Mouse (Mus musculus): ENCODE results near the gene Heatr5a. TPM values are rescaled to one million over a fixed set of nuclear protein-coding genes. Genes with fewer than 3 reads are reported as not detected.

Gene Heatr5a
- total and polyA plus RNA-seq, 3 experiments = 20.3 to 24.9 (median 23.0) TPM

GRCm38 (mm10) chr12:51972269-51973065 is 1.3 kb upstream of the Heatr5a start:
- DNase-seq = no peak

DNA sequence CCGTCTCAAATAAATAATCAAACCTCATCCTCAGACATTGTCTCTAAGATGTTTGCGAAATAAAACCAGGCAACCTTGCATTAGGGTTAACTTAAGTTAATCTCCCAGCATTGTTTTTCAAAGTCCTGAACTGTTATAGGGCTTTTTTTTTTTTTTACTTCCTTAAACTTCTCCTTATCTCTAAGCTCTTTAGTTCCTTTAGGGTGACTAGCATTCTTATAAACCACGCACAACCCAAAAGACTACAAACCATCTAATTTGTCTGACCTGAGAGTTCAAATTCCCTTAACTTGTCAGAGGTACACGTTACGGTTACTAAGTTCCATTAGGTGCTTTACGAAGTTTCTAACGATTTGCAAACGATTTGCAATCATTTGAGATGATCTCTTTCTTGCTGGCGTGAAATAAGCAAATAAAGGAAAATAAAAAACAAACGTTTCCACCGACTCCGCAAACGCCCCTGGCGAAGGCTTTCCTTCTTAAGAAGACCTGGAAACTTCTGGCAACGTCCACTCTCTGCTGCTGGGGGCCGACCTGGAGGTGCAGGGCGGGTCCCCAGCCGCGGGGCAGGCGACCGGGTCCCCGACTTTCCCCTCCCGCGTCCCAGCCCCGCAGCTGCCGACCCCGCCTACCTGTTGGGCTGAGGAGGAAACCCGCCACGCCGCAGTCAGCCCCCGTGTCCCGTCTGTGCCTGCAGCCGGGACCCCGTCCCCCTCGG is 610 bp downstream of the Heatr5a start:
- DNase-seq = no peak

GRCm38 (mm10) chr12:51969876-51970275 is 1.2 kb downstream of the Heatr5a start:
- no peak for DNase-seq

- no peak for DNase-seq
Observed at GRCm38 (mm10) chr12:51969092-51969491, 2.0 kb downstream of the Heatr5a start.

DNA sequence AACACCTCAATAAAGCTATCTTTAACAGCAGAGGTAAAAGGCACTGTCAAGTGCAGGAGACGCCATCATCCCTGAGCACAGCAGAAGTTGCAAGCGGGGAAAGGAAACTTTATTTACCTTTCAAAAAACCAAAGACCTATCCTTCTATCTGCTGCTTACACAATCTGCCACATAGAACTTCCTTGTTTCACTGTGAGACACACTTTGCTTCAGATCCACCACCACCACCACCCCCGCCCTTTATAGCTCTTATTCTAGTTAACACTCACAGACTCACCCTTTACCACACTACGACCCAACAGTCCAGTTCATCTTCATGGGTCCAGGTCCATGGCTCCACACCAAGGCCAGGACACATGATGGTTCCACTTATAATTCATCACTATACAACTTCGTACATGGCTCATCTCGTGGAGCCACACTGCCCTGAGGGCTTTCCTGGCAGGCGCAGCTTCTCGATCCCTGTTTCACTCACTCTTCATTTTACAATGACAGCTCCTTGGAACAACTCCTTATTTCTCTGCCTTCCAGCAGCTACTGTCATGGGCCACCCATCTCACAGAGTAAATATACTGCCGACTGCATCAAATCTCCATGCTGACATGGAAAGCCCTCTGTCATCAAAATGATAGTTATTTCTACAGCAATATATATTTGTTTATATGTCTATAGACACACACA is 3.1 kb downstream of the Heatr5a start:
- no peak for DNase-seq

DNA sequence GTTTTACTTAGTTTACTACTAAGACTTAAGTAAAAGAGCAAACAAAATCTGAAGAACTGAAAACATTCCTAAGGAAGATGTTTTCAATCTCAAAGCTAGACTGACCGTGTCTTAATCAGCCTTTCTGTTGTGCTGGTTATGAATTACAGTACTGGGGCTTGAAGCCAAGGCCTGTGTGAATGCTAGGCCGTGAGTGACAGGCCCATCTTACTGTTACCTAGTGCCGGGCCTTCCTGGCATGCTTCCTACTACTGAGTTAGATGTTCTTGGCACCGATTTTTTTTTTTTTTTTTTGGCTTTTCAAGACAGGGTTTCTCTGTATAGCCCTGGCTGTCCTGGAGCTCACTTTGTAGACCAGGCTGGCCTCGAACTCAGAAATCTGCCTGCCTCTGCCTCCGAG is 13.5 kb downstream of the Heatr5a start:
- DNase-seq = no peak

DNA sequence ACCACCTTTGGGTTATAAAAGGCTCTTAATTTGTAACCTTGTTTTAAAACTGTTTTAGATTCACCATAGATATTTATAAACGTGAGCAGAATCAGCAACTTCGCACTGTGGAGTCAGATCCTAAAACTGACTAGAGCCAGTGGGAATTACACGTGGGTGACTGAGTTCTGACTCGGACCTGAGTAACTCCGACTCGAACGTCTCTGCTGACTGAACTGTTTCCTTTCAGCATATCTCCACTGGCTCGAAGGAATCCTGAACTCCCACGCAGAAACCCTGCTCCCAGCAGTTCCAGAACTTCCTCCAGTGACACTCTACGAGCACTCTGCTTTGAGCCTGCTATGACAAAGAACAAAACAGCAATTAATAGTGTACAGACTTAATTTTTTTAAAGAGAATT is 18.8 kb downstream of the Heatr5a start:
- peak; percentile 33 for DNase-seq

DNA sequence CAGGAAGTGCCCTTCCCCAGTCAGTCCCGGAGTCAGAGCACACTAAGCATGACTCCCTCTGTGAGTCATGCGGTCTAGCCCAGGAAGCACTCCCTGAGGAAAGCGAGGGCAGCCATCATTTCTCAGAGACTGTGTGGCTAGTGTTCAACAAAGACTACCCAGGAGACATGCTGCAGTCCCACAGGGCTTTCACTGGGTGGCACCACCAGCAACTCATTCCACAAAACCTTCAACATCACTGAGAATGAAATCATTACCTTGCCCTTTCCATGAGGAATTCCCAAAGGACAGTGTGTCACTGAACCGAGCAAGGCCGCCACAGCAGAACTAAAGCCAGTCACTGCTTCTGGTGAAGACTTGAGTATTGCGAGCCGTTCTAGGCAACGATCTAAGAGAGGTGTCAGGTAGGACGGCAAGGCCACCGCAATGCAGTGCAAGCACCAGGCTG is 23.6 kb downstream of the Heatr5a start:
- DNase-seq = peak; percentile 81

DNA sequence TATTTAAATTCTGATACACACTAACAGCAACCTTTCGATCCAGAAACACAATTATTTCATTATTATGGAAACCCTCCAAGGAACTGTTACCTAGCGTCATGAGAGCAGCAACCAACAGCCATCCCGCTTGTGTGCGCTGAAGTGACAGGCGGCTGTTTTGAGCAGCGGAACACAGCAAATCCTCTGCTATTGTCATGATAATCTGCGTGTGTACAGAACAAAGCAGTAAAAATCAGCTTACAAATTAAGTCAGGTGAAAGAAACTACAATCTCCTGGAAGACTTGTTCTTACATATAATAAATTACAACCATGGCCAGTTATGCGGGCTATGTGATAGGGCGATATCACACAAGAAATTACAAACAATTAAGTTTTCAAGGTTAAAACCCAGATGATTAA is 25.8 kb downstream of the Heatr5a start:
- DNase-seq = no peak

GRCm38 (mm10) chr12:51939848-51940247 is 31.3 kb downstream of the Heatr5a start:
- DNase-seq = no peak

DNA sequence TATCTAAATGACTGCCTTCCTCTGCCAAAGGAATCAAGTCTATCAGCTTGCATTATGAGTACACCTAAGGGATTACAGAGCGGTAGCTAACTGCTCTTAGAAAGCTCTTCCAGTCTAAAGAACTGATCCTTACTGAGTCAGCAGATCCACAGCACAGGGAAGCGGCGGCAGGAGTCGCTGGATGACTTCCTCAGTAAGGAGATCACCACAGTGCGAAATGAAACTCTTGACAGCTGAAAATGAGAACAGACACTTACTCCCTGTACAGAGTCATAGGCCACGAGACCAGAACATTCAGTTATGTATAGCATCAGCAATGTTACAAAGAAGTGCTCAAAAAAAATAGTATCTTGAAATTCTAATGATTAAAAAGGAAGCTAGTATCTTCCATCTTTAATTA is 33.2 kb downstream of the Heatr5a start:
- no peak for DNase-seq

- no peak for DNase-seq
Observed at GRCm38 (mm10) chr12:51929630-51930029, 41.5 kb downstream of the Heatr5a start.

GRCm38 (mm10) chr12:51917191-51917590 is 53.9 kb downstream of the Heatr5a start:
- peak; percentile 68 for DNase-seq

DNA sequence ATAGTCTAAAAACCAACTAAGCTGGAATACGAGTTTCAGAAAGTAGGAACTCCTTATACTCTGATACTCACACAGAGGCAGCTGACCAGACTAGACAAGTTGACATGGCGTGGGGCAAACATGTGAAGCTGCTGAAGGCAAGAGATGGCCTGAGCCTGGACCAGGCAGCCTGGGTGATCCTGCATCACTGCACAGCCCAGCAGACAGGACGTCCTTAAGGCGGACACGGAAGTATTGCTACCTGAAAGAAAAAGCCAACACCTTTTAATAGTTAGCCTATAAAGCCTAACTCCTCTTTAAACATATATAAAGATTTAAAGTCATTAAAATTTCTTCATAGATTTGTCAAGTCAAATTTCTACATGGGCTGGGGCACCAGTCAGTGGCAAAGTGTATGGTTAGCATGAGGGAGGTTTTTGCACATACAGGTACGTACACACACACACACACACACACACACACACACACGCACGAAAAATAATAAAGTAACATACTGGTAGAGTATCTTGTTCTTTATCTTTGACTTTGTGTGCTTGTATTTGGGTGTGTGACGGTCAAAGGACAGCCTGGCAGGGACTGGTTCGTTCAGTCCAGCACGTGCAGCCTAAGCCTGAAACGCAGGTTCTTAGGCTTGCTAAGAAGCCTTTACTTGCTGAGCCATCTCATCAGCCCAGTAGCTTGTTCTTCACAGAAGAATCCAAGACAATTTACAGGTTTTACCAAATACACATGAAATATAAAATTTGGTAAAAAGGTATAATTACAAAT is 56.0 kb downstream of the Heatr5a start:
- no peak for DNase-seq

DNA sequence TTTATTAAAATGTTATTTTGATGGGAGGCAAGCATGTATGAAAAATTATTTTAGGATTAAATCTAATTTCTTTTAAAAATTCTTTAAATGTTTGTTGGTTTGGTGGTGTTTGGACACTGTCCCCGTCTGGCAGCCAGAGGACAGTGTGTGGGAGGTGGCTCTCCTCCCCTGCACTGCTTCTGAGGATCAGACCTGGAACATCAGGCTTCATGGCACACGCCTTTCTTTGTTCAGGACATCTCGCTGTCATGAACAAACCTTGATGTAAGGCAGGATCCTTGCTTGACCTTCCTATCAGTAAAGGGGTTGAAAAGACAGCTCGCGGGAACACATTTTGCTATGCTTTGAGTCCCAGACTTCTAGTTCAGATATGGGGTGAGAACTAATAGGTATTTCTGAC is 61.9 kb downstream of the Heatr5a start:
- DNase-seq = no peak

GRCm38 (mm10) chr12:51907543-51907942 is 63.6 kb downstream of the Heatr5a start:
- no peak for DNase-seq

DNA sequence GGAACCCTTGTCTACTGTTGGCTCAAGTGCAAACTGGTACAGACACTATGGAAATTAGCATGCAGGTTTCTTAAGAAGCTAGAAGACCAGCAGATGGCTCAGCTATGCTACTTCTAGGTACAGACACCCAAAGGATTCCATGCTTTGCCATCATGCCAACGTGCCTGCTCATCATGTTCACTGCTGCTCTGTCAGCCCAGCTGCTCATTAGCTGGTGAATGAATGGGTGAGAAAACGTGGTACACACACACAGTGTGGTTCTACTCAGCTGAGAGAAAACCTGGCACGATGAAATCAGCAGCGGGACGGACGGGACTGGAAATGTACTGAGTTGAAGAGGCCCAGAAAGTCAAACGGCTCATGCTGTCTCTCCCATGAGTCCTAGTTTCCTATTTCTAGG is 70.6 kb downstream of the Heatr5a start:
- no peak for DNase-seq

DNA sequence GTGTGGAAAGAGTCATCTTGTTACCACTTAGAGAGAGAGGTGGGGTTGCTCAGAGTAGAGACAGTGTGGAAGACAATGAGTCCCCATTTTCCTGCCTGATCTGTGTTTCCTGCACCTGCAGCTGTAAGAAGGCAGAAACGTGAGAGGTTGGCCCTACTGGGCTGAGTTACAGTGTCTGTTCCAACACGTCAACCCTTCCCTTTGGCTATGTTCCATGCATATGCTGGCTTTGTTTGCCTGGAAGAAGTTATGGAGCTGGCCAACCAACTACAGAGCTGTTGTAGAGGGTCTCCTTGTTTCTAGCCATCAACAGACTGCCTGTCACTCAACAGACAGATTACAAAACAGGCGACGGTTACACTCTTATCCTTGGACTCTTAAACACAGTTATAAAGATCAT is 74.2 kb downstream of the Heatr5a start:
- DNase-seq = no peak

- no peak for DNase-seq
Observed at GRCm38 (mm10) chr12:51888609-51889008, 82.5 kb downstream of the Heatr5a start.

DNA sequence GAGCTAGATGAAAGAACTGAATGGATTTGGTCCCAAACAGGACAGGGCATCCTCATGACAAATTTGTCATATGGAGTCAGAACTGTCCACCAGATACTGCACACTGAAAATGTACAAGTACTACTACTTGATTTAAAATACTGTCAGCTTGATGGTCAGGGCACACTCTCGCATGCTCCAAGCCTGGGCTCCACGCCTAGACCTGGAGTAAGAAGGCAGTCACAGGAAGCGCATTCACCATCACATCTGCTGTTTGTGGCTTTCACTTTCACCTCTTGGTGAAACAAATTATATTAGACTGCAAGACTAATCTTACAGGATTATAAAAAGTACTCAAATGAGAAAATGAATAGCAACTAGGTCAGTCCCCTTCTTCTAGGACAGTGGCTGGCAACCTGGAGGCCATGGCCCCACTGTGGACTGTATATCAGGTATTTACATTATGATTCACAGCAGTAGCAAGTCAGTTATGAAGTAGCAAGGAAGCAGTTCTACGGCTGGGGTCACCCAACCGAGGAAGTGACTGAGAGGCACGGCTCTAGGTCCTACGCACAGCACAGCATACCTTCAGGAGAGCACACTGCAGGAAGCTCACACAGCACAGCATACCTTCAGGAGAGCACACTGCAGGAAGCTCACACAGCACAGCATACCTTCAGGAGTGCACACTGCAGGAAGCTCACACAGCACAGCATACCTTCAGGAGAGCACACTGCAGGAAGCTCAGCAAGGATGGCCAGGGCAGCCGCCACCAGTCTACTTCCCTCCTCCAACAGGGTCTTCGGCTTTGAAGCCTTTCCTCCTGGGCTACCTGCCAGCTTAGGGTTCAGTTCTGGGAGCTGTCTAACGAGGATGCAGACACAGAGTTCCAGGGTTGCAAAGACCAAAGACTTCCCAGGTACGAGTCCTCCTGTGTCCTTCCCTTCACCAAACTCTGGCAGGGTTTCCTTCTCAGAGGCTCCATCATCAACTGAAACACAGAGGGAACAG is 83.5 kb downstream of the Heatr5a start:
- DNase-seq = no peak

DNA sequence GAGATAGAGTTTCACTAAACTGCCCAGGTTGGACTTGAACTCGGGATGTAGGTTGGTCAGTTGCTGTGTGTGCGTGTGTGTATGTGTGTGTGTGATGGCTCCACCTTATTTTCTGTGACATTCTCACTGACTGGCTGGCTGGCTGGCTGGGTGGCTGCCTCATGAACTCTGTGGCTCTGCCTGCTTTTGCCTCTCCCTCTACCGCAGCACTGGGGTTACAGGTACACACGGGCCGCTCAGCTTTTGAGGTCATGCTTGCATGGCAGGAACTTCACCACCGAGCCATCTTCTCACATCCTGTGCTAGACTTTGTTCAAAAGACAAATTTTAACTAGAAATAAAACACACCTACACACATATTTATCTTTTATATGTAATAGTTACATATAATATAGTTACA is 84.8 kb downstream of the Heatr5a start:
- no peak for DNase-seq
